Mouse (Mus musculus): ENCODE results near the gene Pde10a.
"Not testable (repeated sequence)": the region's sequence is repeated elsewhere in the genome, so short reads cannot be mapped to it uniquely, and the experiment has no call there.

Pde10a gene

DNA sequence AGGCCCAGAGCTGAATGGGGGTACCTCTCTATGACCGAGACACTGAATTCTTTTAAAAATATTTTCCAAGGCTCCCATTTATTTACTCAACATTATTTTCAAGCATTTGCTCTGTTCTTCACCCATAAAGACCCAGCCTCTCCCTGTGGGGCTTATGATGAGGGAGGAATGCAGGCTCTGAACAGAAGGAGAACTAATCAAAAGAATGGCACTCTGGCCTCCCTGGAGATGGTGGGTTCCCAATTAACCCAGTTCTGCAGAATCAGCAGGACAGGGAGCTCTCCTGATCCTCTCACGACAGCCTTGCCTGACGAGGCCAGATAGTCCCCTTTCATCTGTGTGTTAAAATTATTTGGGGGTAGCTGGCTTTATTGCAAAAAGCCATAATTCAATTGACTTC lies 117.2 kb downstream of the Pde10a start:
- DNase-seq (ENCODE audit: low read depth in 2 of 2, low spot score in 2 of 2), result no peak

DNA sequence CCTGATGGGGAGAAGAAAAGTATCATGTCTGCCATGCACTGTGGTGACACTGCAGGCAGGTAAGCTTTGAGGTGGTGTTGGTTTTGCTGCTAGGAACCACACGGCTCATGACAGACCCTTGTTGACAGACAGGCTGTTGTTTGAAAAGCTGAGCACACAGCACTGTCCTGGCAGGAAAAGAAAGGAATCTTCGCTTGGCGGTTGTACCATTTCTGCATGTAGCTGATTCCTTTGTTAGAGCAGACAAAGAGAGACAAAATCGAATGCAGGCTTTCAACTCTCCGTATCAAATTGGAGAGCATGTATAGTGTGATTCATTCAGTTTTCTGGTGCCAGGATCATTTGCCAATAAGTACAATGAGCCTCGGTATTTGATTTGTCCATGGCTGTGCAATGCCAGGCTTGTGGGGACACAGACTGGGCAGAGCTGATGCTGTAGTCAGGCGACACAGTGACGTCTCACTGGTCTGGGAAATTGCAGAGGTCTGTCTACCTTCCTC lies 122.2 kb downstream of the Pde10a start:
- no peak for DNase-seq (ENCODE audit: low read depth in 2 of 2, low spot score in 2 of 2)

DNA sequence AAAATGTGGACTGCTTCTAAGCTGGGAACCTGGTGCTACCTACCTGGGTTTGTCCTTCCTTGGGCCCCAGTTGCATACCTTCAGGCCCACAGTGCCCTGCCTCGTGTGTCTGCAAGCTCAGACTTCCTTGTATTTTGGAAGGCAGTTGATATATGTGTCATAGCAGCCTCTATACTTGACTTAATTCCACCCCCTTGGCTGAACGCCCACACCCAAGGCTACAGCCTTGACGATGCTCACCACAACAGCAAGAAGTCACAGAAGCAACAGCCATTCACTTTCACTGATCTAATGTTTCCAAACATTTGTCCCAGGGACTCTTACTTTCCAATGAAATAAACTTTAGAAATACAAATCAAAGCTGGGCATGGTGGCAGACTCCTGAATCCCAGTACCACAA lies 123.1 kb downstream of the Pde10a start:
- no peak for DNase-seq (ENCODE audit: low read depth in 2 of 2, low spot score in 2 of 2)

DNA sequence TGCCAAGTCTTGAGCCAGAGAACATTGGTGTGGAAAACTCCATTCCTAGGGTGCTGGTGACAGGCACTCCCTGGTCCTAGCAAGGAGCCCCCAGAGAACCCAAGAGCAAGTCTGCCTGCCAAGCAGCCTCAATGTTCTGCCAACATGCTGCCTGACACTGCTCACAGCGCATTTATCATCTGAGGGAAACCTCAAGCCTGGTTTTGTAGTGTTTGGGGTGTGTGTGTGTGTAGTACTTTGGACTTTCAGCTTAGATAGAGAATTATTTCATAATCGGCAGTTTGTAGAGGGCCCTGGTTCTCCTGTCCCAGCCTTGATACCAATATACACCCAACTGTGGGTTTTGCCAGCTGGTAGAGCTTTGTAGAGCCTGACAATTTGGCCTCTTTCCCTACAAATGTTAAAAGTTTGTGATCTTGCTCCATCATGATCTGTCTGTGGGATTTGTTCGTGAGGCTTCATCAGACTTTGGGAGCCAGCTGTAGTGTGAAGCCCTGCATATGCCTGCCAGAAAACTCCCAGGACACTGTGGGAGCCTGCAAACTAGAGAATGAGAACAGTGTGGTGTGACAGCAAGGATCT lies 127.6 kb downstream of the Pde10a start:
- DNase-seq (ENCODE audit: low read depth in 2 of 2, low spot score in 2 of 2), result no peak

DNA sequence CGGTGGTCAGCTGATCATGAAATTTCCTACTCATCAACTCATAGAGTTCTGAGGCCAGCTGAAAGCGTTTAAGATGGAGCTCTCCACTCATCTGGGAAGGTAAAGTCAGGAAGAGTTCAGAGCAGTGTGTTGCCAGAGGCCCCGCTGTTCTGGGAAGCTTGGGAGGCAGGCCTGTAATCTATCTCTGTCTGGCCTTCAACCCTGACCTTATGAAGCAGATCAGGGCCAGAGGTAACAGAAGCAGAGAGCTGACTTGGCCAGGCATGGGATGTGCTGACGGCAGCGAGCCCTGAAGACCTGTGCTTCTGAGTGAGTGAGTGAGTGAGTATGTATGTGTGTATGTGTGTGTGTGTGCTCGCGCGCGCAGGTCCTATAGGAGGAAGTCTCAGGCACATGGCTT lies 132.5 kb downstream of the Pde10a start:
- no peak for DNase-seq (ENCODE audit: low read depth in 2 of 2, low spot score in 2 of 2)

DNA sequence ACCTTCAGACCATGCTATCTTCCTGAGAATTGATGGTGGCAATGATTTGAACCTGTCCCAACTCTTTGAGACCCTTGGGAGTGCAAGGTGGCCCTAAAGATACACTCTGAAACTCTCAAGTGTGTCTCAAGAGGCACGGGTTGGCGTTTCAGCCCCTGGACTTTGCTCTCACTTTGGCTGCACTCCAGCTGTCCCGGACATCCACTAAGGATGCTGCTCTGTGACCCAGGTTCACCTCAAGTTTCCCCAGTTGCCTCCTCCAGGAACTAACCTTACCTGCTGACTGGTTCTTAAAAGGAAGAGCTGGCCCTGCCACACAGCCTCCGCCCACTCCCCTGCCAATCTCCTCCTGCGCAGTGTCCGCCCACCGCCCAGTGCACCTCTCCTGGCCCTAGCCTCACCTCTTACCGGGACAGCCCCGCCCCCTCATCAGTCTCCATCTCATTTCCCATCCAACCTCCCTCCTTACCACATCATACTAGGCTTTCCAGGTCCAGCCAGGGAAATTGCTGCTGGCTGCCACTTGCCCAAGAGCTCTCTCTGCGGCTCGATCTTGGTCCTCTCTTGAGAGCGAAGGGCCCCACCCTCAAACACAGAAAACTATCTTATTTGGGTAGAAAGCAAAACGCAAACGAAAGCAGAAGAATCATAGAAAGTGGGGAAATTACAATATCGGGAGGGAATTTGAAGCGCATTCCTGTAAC lies 133.7 kb downstream of the Pde10a start:
- DNase-seq (ENCODE audit: low read depth in 2 of 2, low spot score in 2 of 2), result no peak

DNA sequence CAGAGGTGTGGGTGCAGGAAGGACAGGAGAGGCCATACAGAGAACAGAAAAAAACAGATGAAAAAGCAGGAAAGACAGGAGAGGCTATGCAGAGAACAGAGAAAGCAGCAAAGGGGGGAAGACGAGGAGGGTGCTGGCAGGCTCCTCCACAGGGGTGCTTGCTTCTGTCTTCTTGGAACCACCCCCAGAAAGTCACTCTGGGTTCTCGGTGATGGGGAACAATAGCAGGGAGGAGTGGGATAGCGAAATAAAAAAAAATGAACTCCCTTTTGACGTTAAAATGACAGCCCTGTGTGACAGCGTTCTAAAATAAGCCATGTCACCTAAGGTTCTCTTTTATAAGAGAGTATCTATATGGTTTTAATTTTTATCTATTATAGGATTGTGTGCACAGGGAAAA lies 141.7 kb downstream of the Pde10a start:
- no peak for DNase-seq (ENCODE audit: low read depth in 2 of 2, low spot score in 2 of 2)

DNA sequence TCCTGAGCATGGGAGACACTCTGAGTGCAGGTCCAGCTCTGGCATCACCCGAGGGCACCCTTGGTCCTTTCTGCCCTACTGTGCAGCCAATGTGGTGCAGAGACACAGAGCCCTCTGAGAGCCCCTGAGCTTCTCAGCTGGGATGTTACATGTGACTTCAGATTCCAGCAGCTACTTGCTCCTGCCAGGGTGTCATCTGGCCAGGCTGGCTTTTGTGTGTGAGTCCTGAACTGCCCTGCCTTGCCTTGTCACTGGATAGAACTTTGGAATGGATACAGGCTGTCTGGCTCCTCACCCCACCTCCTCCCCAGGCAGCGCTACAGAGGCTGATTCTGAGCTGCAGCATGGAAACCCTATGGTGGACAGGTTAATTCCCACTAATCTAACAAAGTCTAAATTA lies 149.5 kb downstream of the Pde10a start:
- no peak for DNase-seq (ENCODE audit: low read depth in 2 of 2, low spot score in 2 of 2)

DNA sequence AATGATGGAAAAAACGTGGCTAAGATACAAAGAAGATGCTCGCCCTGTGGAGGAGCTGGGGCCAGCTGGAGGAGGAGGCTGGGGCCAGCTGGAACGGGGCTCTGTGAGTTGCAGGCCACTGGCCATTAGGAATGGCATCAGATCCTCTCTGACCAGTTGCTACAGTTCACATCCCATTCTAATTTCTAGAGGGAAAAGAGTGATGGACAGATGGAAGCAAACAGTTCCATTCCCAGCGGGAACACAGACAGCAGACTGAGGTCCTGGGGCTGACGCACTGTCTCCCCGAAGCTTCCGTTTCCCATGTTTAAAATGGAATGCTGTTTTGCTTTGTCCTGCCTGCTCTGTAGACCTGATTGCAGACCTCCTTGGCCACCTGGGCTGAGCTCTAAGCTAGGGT lies 161.2 kb downstream of the Pde10a start:
- DNase-seq (ENCODE audit: low read depth in 2 of 2, low spot score in 2 of 2), result no peak

DNA sequence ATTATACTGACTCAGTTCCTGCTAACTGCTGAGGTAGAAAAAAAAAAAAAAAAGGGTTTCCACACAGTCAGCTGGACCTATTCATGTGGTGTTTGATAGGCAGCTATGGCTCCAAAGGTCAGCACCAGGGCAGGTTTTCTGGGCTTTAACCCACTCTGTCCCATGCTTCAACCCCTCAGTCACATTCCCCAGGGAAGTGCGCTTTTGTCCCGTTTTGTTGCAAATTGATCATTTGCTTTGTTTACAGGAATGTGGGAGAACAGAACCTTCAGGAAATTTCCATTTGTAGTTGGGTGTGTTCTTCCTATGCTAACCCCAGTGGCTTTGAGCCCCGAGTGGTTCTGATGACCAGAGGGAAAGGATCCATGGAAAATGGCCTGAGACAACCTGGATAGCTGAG lies 162.9 kb downstream of the Pde10a start:
- no peak for DNase-seq (ENCODE audit: low read depth in 2 of 2, low spot score in 2 of 2)

DNA sequence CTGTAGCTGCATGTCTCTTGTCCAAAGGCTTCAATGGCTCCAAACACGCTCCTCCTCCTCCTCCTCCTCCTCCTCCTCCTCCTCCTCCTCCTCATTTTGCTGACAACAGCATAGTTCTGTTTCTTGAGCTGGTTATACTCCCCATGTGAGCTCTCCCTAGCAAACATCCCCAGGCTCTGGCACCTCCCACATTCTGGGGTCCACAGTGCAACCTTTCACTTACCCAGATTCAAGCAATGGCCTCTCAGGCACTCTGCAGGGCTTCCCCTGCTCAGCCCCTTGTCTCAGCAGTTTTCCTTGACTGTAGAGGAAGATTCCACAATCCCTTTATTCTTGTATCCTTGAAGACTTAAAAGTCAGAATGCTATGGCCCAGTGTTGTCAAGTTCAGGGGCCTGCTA lies 173.1 kb downstream of the Pde10a start:
- DNase-seq (ENCODE audit: low read depth in 2 of 2, low spot score in 2 of 2), result no peak

DNA sequence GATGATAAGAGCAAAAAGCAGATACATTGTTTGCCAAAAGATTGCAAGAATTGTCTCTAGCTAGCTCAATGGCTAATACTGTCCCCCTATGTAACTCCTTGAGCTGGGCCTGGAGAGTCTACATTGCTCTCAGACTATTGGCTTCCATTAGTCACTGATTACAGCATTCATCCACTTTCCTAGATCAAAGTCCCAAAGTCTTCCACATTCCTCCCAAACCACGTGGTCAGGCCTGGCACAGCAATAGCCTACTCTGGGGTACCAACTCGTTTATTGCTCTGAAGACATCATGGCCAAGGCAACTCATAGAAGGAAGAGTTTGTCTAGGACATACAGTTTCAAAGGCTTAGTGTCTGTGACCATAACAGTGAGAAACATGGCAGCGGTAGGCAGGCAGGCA lies 173.6 kb downstream of the Pde10a start:
- DNase-seq (ENCODE audit: low read depth in 2 of 2, low spot score in 2 of 2), result no peak

DNA sequence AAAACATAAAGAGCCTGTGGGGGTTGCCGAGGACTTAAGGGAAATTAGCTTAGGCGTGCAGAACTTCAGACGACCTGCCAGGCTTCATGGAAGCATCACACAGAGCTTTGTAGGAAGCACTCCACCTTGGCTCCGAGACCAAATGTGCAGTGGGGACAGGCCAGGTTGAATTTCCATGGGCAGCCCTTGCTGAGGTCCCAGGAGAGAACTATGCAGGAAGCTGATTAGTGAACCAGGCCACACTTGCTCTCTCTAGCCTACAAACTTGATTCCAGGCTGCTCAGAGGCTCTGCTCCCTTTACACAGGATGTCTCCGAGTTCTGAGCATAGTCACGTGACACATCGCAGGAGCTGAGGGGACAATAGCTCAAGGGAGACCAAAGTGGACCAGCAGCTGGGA lies 175.9 kb downstream of the Pde10a start:
- no peak for DNase-seq (ENCODE audit: low read depth in 2 of 2, low spot score in 2 of 2)

DNA sequence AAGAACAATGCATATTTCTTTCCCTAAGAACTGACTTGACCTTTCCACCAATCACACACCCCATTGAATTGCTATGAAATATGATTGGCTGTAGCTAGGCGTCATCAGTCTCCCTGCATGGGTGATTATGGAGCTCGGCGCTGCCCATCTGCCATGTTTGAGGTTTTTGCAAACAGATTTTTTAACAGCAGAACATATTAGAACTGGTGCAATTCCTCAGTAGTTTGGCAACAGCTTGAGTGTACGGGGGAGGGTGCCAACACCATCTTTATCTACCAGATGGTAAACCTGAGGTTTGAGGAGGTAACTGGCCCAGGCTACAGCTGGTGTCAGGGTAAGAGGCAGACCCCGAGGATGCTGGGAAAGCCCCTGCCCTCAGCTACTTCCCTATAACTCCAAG lies 177.3 kb downstream of the Pde10a start:
- DNase-seq (ENCODE audit: low read depth in 2 of 2, low spot score in 2 of 2), result no peak

DNA sequence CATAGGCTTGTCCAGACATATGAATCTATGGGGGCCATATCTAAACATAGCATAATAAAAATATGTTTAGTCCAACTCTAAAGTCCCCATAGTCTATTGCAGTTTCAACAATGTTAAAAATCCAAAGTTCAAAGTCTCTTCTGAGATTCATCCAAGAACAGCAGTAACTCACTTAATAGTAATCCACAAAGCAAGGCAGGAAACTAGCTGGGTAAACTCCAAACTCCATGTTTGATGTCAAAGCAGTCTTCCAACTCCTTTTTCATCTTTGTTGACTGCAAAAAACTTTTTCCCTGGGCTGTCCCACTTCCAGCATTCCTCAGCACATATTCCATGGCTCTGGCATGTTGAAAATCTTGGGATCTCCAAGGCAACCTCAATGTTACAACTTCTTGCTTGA lies 182.8 kb downstream of the Pde10a start:
- no peak for DNase-seq (ENCODE audit: low read depth in 2 of 2, low spot score in 2 of 2)

DNA sequence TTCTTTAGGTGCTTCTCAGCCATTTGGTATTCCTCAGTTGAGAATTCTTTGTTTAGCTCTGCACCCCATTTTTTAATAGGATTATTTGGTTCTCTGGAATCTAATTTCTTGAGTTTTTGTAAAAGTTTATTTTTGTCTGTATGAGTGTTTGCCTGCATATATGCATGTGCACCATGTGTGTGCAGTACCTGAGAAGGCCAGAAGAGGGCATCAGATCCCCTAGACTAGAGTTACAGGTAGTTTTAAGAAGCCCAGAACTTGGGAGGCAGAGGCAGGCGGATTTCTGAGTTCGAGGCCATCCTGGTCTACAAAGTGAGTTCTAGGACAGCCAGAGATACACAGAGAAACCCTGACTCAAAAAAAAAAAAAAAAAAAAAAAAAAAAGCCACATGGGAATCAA lies 187.6 kb downstream of the Pde10a start:
- DNase-seq (ENCODE audit: low read depth in 2 of 2, low spot score in 2 of 2), result not testable (repeated sequence)

DNA sequence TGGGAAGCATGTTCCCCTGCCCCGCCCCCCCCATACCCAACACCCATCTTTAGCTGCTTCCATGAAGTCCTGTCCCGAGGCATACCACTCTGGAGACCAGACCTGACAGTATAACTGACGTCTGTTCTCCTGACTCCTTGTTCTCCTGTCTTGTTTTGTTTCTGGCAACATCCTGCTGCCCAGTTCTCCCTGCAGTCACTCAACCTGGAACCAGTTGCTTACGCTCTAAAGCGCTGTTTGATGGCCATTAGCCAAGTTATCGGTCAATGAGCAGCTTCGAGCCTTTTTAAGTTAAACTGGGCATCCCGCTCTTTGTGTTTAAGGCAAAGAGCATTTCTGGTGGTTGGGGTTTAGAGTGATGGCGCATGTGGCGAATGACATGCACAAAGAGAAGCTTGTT lies 195.8 kb downstream of the Pde10a start:
- DNase-seq (ENCODE audit: low read depth in 2 of 2, low spot score in 2 of 2), result no peak

DNA sequence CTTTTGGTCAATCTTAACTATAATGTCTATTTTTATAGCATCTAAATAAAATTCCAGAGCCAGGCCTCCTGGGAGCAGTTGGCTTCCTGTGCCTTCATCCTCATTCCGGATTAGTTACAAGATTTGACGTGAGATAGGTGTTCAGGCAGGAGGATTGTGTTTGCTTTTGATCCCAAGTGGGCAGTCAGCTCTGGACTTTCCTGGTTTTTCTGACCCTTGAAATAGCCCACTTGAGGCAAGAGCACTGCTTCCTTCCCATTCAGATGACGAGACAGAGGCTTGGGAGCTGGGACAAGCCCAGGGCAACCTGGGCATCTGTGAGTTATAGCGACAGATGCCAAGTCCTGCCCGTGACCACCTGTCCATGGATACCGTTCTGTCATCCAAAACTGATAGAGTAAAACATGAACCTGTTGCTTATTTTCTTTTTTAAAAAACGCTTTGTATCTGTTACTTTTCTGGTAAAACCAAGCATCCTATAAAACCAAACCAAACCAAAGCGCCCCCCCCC lies 199.3 kb downstream of the Pde10a start:
- no peak for DNase-seq (ENCODE audit: low read depth in 2 of 2, low spot score in 2 of 2)

DNA sequence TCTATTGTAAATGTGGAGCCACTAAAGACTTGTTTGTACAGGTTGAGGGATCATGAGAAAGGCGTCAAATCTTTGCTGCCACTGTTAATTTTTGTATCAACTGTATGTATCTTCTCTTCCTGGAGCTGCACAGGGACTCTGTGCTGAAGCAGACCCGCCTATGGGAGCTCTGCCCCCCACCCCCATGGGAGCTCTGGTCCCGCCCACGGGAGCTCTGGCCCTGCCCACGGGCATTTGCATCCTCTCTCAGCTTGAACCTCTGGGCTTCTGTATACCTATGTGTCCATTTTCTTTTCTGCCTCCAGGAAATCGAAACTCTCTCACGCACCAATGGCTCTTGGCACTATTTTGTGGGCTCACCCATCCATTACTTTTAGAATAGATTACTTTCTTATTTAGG lies 203.5 kb downstream of the Pde10a start:
- DNase-seq (ENCODE audit: low read depth in 2 of 2, low spot score in 2 of 2), result no peak

DNA sequence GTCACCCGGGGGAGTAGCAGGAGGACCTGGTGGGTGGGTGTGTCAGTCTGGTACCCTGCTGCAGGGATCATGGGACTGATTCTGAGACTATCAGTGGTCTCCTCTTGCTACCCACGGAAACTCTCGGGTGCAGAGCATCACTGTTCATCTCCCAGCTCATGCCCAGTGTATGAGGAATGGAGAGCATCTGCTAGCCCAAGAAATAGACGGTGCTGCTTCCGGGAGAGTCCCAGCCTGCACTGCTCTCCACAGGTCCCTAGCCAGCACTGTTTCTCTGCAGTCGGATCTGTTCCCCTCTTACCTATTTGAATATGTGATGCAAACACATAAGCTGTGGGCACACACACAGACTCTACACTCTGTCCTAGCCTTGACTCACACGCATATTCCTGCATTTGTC lies 204.6 kb downstream of the Pde10a start:
- no peak for DNase-seq (ENCODE audit: low read depth in 2 of 2, low spot score in 2 of 2)

DNA sequence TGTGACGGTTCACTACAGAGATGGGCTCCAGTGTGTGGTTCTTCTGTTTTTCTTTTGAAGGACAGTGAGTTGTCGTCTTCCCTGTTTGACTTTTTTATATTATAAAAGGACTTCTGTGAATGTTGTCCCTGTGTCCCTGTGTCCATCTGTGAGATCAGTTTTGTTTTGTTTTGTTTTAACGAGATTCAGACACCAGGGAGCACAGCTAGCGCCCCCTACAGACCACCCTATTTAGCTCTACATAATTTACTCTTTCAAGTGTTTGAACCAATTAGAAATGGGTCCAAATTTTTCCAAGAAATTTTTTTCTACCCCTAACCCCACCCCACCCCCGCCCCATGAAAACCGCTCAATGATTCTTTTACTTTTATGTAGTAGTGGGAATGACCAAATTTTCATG lies 205.9 kb downstream of the Pde10a start:
- no peak for DNase-seq (ENCODE audit: low read depth in 2 of 2, low spot score in 2 of 2)

DNA sequence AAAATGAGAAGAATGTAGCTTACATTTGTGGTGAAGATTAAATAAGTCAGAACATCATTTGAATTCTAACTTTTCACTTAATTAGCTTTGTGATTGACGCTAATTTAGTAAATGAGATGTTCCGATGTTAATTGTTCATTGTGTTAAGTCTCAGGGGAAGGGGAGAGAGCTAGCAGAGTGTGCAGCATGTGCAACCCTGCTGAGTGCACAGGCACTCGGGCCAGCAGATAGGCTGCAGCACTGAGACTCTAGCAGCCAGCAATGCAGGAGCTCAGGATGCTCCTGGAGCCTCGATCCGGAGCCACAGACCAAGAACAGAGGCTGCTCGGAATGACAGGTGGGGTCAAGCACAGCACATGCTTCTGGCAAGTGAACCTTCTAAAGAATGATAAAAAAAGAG lies 211.1 kb downstream of the Pde10a start:
- no peak for DNase-seq (ENCODE audit: low read depth in 2 of 2, low spot score in 2 of 2)

DNA sequence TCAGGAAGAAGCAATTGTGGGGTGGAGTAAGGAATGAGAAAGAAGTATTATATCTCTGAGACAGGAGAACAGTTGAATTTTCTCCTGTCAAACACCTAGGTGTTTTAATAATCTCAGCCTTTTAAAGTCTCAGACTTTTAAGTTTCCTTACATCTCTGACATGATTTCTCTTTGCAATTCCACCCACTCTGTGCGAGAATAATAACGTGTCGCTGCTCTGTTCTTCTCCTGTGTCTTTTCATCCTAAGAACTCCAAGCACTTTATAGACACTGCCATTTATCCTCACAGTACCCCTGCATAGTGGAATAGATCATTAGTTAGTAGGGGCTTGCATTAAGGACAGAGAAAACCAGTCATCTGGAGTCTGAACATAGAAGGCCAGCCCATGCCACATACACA lies 217.6 kb downstream of the Pde10a start:
- no peak for DNase-seq (ENCODE audit: low read depth in 2 of 2, low spot score in 2 of 2)
